Mouse (Mus musculus) olfactory bulb, adult 2 months (tissue): Measurements from ENCODE around the gene Oaz1.

ENCODE experiments used
- CTCF ChIP-seq: fragments of 200-500 bp; IDR thresholded peaks from 2 replicates; pipeline ENCODE4 v1.5.1; 2012; ENCODE audit warnings: low read depth, mild to moderate bottlenecking, low read length, moderate library complexity; ENCODE audit not compliant: insufficient read depth
- POLR2A ChIP-seq: fragments of 200-500 bp; IDR thresholded peaks from 2 replicates; pipeline ENCODE4 v1.6.1; 2012; ENCODE audit warnings: mild to moderate bottlenecking, low read depth, low read length, moderate library complexity; ENCODE audit not compliant: insufficient read depth

DNA sequence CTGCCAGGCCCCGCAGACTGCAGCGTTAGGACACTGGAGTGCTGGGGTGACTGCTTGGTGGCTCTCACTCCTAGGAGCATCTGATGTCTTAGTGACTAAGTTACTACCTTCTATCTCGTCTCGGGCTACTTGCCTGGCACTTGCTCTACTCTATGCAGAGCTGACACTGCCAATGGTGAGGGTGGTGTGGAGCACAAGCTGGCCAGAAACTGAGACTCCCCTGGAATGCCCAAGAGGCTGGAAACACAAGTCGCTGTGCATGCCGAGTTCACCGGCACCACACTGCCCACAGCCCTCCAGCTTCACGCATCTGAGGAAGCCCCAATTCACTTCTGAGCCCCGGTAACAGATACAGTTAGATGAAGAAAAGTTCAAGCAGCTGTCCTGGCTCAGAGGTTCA lies 47.6 kb downstream of the Oaz1 start:
- TF ChIP-seq CTCF = no peak
- no peak for TF ChIP-seq POLR2A
